Mouse (Mus musculus): ENCODE data around the gene Serinc5. TPM values are rescaled to one million over a fixed set of nuclear protein-coding genes. Genes with fewer than 3 reads are reported as not detected.

Serinc5 gene
- polyA plus RNA-seq, 1 experiment from 2014 or later: 20.0 TPM

DNA sequence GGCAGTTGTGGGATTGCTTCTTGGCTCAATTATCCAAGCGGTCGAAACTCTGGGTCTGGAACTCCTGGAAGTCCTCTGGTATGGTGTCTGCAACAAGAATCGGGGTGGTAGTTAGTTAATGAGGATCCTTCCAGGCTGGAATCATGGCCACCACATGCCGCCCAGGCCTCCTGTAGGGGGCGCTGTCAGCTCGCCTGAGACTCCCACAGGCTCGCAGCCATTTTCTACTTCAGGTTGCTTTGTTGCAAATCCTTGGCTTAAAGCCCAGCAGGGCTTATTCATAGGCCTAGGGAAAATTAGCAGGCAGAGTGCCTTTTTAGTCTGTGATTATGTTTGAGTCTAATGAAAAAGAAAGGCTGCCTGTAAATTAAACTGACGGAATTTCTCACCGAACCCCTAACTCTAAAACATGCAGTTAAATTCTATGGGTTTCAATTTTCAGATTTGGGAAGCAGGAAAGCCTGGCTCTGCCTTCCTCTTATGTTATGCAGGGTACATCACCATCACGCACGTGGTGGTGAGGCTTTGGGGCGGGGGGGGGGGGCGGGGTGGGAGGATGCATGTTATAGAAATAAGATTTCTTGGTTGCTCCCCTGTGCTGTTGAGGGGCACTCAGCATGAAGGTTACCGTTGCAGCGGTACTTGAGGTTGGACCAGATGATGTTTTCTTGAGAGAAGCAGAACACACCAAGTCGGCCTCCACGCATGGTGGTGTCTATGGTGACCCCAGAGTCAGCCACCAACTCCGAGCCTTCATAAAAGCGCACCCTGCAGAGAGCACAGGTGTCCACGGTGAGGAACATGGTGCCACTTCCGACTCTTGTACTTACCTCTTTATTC lies 141.1 kb downstream of the Serinc5 start:
- no peak overlapping the region for H3K27ac ChIP-seq (replicated peaks)
- no peak overlapping the region for H3K9ac ChIP-seq
- H3K36me3 ChIP-seq: no peaks in the 10 kb centered on the region
- no peaks in the 10 kb centered on the region for H3K9me3 ChIP-seq (replicated peaks)
- WGBS: 56% methylated on average over 21 of the region's 21 CpGs
- H3K4me3 ChIP-seq (replicated peaks): peak overlapping the region; percentile 19; the same call in 1 of the 2 replicates
- 0 out of 2 replicates have a peak, but pooled peaks cover 6% of the 10 kb centered on the region for H3K4me1 ChIP-seq
- H3K27me3 ChIP-seq: no peaks in the 10 kb centered on the region
- ATAC-seq (ENCODE audit: insufficient number of reproducible peaks, low FRiP score, low TSS enrichment, low read depth): peak; percentile 72
- peak overlapping the region; percentile 45 for H3K4me2 ChIP-seq (replicated peaks)

DNA sequence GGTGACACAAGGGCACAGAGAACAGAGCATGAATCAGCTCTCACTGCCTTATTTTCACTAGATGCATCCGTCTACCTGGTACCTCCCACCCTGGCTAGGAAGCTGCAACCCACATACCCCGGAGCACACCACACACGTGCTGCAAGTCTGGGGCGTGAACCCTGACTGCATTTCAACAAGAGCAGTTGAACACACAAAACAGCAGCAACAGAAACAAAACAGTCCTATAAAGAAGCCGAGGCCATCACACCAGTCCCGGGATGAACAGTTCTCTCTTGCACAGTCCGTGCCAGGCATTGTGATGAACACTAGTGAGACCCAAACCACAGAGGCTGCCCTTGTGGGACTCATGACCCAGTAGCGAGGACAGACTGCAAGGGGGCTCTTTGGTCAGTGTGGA lies 142.8 kb downstream of the Serinc5 start:
- Histone ChIP-seq H3K4me2 (replicated peaks) (no peak overlapping the region), H3K9ac (no peak overlapping the region), H3K9me3 (replicated peaks) (no peaks in the 10 kb centered on the region), H3K27me3 (no peaks in the 10 kb centered on the region), H3K4me3 (replicated peaks) (no peak overlapping the region), H3K36me3 (no peaks in the 10 kb centered on the region), H3K27ac (replicated peaks) (no peak overlapping the region), H3K4me1 (0 out of 2 replicates have a peak, but pooled peaks cover 6% of the 10 kb centered on the region)
- 87% methylated on average over 8 of the region's 8 CpGs for WGBS
- no peak for ATAC-seq (ENCODE audit: insufficient number of reproducible peaks, low FRiP score, low TSS enrichment, low read depth)

DNA sequence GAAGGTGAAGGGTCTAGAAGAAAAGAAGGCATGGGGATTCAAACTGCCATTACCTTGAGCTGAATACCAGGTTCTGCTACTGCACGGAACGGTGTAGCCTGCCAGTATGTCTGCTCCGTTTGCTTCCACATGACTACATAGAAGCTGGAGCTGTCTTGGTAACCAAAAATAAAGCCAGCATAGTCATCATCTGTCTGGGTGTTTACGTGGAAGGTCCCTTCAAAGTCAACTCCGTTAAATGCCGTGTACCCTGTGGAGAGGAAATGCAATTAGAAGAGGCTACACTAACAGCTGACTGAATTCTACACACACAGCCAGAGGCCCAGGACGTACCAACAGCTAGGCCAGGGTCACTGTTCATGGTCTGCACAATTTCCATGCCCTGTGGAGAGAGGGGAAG lies 144.1 kb downstream of the Serinc5 start:
- H3K4me2 ChIP-seq (replicated peaks): no peak overlapping the region
- no peak for ATAC-seq (ENCODE audit: insufficient number of reproducible peaks, low FRiP score, low TSS enrichment, low read depth)
- no peak overlapping the region for H3K9ac ChIP-seq
- 79% methylated on average over 7 of the region's 7 CpGs for WGBS
- no peak overlapping the region for H3K4me3 ChIP-seq (replicated peaks)
- no peaks in the 10 kb centered on the region; the same call in 1 of the 2 replicates for H3K27me3 ChIP-seq
- H3K4me1 ChIP-seq: 0 out of 2 replicates have a peak, but pooled peaks cover 6% of the 10 kb centered on the region
- H3K36me3 ChIP-seq: no peaks in the 10 kb centered on the region
- no peaks in the 10 kb centered on the region for H3K9me3 ChIP-seq (replicated peaks)
- H3K27ac ChIP-seq (replicated peaks): no peak overlapping the region

DNA sequence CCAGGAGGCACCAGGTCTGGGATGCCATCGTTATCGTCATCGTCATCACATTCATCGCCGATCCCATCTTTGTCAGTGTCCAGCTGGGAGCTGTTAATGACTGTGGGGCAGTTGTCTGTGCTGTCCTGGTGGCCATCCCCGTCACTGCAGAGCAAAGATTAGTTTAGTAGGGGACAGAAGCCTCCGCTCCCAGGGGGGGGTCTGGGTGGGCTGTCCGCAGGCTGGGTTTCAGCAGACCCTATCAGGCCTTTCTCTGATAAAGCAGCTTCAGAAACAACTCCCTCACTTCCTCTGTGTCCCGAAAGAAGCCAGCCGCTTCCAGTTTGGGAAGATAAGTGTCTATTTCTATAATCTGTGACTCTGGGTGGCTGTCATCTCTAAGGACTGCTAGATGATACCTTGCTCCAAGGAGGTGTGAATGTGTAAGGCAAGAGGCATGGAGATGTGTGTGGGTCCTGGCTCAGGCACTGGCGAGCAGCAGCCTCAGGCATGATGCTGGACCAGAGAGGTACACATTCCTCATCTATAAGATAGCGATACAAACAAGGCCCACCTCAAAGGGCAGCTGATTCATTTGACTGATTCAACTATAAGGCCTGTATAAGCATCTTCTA lies 147.2 kb downstream of the Serinc5 start:
- ATAC-seq (ENCODE audit: insufficient number of reproducible peaks, low FRiP score, low TSS enrichment, low read depth): no peak
- H3K36me3 ChIP-seq: no peaks in the 10 kb centered on the region
- H3K4me2 ChIP-seq (replicated peaks): no peak overlapping the region
- no peaks in the 10 kb centered on the region; the same call in 1 of the 2 replicates for H3K27me3 ChIP-seq
- no peak overlapping the region for H3K4me3 ChIP-seq (replicated peaks)
- 83% methylated on average over 12 of the region's 12 CpGs for WGBS
- H3K9me3 ChIP-seq (replicated peaks): no peaks in the 10 kb centered on the region
- H3K4me1 ChIP-seq: no peaks in the 10 kb centered on the region
- H3K9ac ChIP-seq: no peak overlapping the region
- no peak overlapping the region for H3K27ac ChIP-seq (replicated peaks)

DNA sequence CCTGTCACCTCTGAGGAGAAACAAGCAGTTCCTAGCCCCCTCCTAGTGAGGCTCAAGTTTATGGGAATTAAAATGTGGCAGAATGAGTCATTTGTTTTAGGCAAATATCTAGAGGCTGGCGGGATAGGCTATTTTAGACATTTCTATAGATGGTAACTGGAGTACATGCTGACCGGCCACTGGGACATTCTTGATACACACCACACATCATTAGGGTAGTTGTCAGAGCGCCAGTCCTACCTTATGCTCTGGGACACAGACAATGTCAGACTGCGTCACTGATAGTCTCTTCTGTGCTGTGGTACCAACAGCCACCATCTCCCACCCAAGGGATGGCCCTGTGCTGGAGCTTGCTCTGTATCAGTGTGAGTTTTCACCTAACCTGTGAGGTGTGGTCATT lies 148.2 kb downstream of the Serinc5 start:
- Histone ChIP-seq H3K27ac (replicated peaks) (no peak overlapping the region), H3K4me2 (replicated peaks) (no peak overlapping the region), H3K9ac (no peak overlapping the region), H3K27me3 (no peaks in the 10 kb centered on the region; the same call in 1 of the 2 replicates), H3K4me3 (replicated peaks) (no peak overlapping the region), H3K4me1 (no peaks in the 10 kb centered on the region), H3K36me3 (no peaks in the 10 kb centered on the region), H3K9me3 (replicated peaks) (no peaks in the 10 kb centered on the region)
- WGBS: 88% methylated on average over 4 of the region's 4 CpGs
- no peak for ATAC-seq (ENCODE audit: insufficient number of reproducible peaks, low FRiP score, low TSS enrichment, low read depth)

DNA sequence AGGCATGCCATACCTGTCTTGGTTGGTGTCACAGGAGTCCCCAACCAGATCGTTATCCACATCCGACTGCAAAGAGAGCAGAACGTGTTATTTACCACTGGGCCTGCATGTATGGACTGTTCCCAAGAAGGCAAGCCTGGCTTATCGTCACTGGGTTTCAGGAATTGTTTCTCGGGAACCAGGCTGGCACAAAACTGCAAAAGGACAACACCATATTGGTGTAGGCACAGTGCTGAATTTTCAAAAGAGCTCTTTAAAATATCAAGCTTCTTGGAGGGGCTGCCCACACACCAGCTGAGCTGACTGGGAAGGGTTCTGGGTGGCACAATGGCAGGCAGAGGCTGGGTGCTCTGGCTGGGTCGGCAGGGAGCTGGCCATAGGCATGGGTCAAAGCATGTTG lies 149.6 kb downstream of the Serinc5 start:
- no peaks in the 10 kb centered on the region; the same call in 1 of the 2 replicates for H3K27me3 ChIP-seq
- WGBS: 85% methylated on average over 6 of the region's 6 CpGs
- H3K4me3 ChIP-seq (replicated peaks): no peak overlapping the region
- no peaks in the 10 kb centered on the region for H3K9me3 ChIP-seq (replicated peaks)
- no peaks in the 10 kb centered on the region for H3K4me1 ChIP-seq
- ATAC-seq (ENCODE audit: insufficient number of reproducible peaks, low FRiP score, low TSS enrichment, low read depth): no peak
- H3K27ac ChIP-seq (replicated peaks): no peak overlapping the region
- no peak overlapping the region for H3K4me2 ChIP-seq (replicated peaks)
- no peaks in the 10 kb centered on the region for H3K36me3 ChIP-seq
- no peak overlapping the region for H3K9ac ChIP-seq

Other genes starting within 250 kb of the Serinc5 start
- 0.07 and 0.09 TPM in 2 replicates for gene Ankrd34b, start 185.2 kb upstream of the Serinc5 start, polyA plus RNA-seq (2015; fragmentation: Nextera tagmentation; extraction: Ambion mirVana)
- gene Fam151b, start 127.1 kb upstream of the Serinc5 start, polyA plus RNA-seq (2015; fragmentation: Nextera tagmentation; extraction: Ambion mirVana): 0.28 TPM in 2 replicates
- gene Zfyve16, start 80.2 kb upstream of the Serinc5 start, polyA plus RNA-seq (2015; fragmentation: Nextera tagmentation; extraction: Ambion mirVana): 10.3 and 10.5 TPM in 2 replicates
- not detected in 2 replicates for gene Spz1, start 34.9 kb upstream of the Serinc5 start, polyA plus RNA-seq (2015; fragmentation: Nextera tagmentation; extraction: Ambion mirVana)
- gene Thbs4, start 183.7 kb downstream of the Serinc5 start, polyA plus RNA-seq (2015; fragmentation: Nextera tagmentation; extraction: Ambion mirVana): 30.8 and 51.3 TPM in 2 replicates
- 3.2 and 3.8 TPM in 2 replicates for gene Mtx3, start 233.7 kb downstream of the Serinc5 start, polyA plus RNA-seq (2015; fragmentation: Nextera tagmentation; extraction: Ambion mirVana)

Measured in embryonic facial prominence, embryonic 15.5 days (tissue).